Mouse (Mus musculus) lung, adult 2 months (tissue): ENCODE data around the gene Tmem63c. TPM values are rescaled to one million over a fixed set of nuclear protein-coding genes. Genes with fewer than 3 reads are reported as not detected.

Experiments
- DNase-seq: peaks from one replicate; pipeline ENCODE4 v3.0.0; 2022
- H3K4me1 ChIP-seq: fragments of 200-500 bp; 2 replicates; pipeline ENCODE4 v1.6.1; 2011; ENCODE audit warnings: low read length; ENCODE audit not compliant: control insufficient read depth, insufficient read depth
- H3K4me3 ChIP-seq: fragments of 200-500 bp; replicated peaks from 2 replicates; pipeline ENCODE3; 2011; ENCODE audit warnings: low read depth, mild to moderate bottlenecking, control low read depth, low read length; ENCODE audit errors: extremely low read depth
- CTCF ChIP-seq: fragments of 200-500 bp; IDR thresholded peaks from 2 replicates; pipeline ENCODE4 v1.5.1; 2011; ENCODE audit warnings: mild to moderate bottlenecking, low read length, control low read depth; ENCODE audit not compliant: insufficient read depth
- POLR2A ChIP-seq: fragments of 200-500 bp; IDR thresholded peaks from 2 replicates; pipeline ENCODE4 v1.6.1; 2011; ENCODE audit warnings: low read depth, mild to moderate bottlenecking, control low read depth, low read length, borderline replicate concordance; ENCODE audit errors: extremely low read depth
- WGBS: fragments of 180-500 bp; shearing (Covaris S2); methylation state at CpG from one replicate; pipeline ENCODE4 v1.1.7; 2018; 5-methylcytosine and 5-hydroxymethylcytosine counted together
- polyA plus RNA-seq: library from polyadenylated mRNA; depleted of rRNA; stranded (reverse); fragments of >200 nt; gene quantifications from 2 replicates; pipeline ENCODE4 v1.2.3, GENCODE M21; 2012

Gene Tmem63c
- polyA plus RNA-seq, 1 experiment, result 0.22 TPM

DNA sequence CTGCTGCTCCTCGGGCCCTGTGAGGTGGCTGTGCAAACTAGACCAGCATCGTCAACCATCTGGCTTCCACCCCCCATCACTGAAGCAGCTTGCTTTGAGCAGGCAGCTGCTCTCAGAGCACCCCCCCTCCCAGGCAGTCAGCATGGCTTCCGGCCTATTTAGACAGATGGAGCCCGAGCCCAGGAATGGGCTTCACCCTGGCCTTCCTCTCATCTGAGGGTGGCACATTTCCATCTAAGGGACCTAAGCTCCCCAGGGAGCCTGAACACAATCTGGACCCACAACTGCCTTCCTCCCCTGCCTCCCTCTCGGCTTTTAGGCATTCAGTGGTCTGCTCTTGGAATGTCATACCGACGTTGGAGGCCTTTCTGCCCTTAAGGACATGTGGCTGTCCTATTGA is 22.1 kb downstream of the Tmem63c start:
- 70% methylated on average over 7 of the region's 7 CpGs for WGBS
- no peaks in the 10 kb centered on the region for H3K4me1 ChIP-seq
- DNase-seq, result no peak
- no peak overlapping the region for H3K4me3 ChIP-seq
- TF ChIP-seq POLR2A (no peak), CTCF (no peak)

DNA sequence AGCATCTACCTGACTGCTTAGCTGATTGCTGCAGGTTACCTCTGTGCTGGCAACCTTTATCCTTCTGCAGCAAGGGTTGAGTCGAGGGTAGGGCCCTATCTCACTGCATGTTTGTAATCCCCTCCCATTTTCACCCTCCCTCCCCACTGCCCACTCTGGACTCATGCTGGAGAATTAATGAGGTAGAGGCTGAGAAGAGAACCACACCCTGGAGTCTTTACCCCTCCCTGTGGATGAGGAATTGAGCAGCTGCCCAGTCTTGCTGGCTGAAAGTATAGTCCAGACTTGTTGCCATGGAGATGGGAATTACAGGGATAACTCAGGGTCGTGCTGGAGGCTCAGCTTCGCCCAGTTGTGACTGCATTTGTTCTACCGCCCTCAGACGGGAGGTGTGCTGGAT is 23.6 kb downstream of the Tmem63c start:
- H3K4me3 ChIP-seq, result no peak overlapping the region
- DNase-seq, result no peak
- no peaks in the 10 kb centered on the region for H3K4me1 ChIP-seq
- WGBS, result 20% methylated on average over 5 of the region's 5 CpGs
- TF ChIP-seq POLR2A (no peak), CTCF (no peak)

DNA sequence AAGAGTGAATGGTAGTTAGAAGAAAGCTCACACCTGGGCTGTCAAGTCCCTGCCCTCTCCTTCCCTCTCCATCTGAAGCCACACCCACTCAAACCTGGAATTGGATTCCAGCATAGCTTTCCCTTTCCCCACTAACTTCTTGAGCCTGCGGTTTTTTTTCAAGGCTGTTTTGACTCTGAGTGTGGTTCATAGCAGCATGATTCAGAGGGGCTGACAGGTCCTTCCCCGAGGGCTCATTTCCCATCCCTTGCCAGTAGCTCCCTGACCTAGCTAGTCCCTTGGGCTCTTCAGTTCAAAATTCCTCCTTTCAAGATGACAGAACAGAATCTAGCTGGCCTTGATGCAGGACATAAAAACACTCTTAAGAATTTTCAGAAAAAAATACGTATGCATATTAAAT is 26.4 kb downstream of the Tmem63c start:
- no peak overlapping the region for H3K4me3 ChIP-seq
- DNase-seq, result no peak
- H3K4me1 ChIP-seq, result no peaks in the 10 kb centered on the region
- 39% methylated on average over 3 of the region's 3 CpGs for WGBS
- TF ChIP-seq CTCF (no peak), POLR2A (no peak)

DNA sequence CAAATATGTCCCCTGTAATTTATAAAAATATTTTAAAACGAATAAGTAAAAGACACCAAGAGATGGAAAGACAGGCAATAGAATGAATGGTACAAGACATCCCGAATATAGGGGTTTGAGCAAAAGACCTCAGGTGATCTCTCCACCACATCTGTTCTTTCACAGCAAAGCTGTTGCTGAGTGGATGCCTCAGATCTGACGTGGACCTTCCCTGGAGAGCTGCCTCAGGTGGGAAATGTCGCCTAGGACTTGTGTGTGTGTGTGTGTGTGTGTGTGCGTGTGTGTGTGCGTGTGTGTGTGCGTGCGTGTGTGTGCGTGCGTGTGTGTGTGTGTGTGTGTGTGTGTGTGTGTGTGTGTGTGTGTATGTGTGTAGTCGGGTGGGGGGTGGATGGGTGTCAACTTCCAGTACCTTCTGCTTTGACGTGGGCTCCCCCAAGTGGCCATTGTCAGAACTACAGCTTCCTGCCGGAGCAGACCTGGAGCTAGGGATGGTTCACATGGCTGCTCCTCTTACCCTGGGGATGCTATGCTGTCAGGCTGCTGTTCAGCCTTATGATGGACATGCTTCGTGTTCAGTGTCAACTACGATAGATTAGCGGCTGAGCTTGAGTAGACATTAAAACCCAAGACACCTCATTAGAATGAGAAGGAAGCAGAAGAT is 31.7 kb downstream of the Tmem63c start:
- TF ChIP-seq POLR2A, result no peak
- peak; percentile 95 for TF ChIP-seq CTCF
- WGBS, result 28% methylated on average over 11 of the region's 16 CpGs
- no peak overlapping the region for H3K4me3 ChIP-seq
- DNase-seq, result peak; percentile 81
- H3K4me1 ChIP-seq, result no peaks in the 10 kb centered on the region

DNA sequence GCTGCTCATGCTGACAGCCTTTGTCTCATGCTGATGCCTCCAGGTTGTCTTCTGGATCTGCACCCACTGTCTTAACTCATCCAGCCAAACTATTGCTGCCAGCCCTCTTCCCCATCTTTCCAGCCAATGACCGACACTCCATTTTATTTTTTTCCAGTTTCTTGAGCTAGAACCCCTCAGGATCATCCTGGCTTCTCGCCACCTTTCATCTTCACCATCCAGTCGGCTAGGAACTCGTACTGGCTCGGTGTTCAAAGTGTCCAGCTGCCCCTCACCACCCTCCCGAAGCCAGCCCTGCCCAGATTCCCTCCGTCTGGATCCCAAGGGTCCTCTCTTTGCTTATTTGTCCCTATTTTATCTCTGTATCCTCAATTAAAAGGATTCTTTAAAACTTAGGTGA is 33.7 kb downstream of the Tmem63c start:
- 62% methylated on average over 7 of the region's 7 CpGs for WGBS
- H3K4me3 ChIP-seq, result no peak overlapping the region
- TF ChIP-seq CTCF (no peak), POLR2A (no peak)
- H3K4me1 ChIP-seq, result no peaks in the 10 kb centered on the region
- DNase-seq, result no peak

DNA sequence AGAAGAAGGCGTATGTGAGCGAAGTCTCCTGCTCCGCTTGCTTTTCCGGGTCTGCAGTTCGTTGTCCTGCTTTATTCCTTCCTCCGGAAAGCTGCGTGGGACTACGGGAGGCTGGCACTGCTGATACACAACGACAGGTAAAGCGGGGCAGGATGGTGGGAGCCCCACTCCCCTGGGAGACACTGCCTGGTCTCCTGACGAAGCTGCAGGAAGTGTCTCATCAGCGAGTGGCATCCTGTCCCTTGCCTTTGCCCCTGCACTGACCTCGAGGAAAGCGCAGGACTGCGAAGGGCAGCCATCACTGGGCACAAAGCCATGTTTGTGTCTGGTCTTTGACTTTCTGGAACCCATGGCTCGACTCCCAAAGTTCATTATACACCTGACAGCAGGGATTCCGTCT is 35.9 kb downstream of the Tmem63c start:
- TF ChIP-seq CTCF (no peak), POLR2A (no peak)
- Histone ChIP-seq H3K4me1 (no peaks in the 10 kb centered on the region), H3K4me3 (no peak overlapping the region)
- DNase-seq, result no peak
- 49% methylated on average over 17 of the region's 17 CpGs for WGBS

DNA sequence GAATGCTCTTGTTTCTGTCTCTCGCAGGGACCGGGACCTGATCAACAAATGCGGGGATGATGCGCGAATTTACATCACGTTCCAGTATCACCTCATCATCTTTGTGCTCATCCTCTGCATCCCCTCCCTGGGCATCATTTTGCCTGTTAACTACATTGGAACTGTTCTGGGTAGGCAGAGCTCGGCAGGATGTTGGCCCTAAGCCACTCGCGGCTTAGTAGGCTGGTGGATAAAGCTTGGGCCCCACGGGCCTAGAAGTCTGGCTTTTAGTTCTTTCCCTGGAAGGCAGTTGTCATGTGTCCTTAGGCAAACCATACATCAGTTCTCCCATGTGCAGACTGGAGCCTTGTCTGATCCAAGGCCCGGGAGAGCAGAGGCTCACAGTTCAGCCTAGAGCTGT is 44.3 kb downstream of the Tmem63c start:
- no peak overlapping the region for H3K4me3 ChIP-seq
- no peak for DNase-seq
- TF ChIP-seq POLR2A, result no peak
- no peak for TF ChIP-seq CTCF
- no peaks in the 10 kb centered on the region for H3K4me1 ChIP-seq
- 84% methylated on average over 11 of the region's 11 CpGs for WGBS

DNA sequence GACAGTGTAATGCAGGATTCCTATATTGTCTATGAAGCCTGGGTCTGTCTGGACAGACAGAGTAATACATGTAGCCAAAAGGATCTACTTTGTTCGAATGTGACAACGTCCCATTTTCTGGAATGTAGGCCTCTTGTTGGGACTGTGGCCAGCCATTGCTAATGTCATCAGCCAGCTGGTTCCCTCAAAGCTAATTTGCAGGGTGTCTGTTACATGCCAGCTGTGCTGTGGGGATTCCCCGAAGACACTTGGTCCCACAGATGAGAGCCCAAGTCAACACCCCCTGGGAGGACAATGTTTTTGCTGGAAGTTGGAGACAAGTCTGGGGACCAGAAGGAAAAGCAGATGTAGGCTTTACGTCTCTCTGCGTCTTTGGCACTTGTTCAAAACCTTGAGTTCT is 45.3 kb downstream of the Tmem63c start:
- DNase-seq, result no peak
- H3K4me1 ChIP-seq, result no peaks in the 10 kb centered on the region
- TF ChIP-seq CTCF (no peak), POLR2A (no peak)
- H3K4me3 ChIP-seq, result no peak overlapping the region
- 73% methylated on average over 5 of the region's 5 CpGs for WGBS

DNA sequence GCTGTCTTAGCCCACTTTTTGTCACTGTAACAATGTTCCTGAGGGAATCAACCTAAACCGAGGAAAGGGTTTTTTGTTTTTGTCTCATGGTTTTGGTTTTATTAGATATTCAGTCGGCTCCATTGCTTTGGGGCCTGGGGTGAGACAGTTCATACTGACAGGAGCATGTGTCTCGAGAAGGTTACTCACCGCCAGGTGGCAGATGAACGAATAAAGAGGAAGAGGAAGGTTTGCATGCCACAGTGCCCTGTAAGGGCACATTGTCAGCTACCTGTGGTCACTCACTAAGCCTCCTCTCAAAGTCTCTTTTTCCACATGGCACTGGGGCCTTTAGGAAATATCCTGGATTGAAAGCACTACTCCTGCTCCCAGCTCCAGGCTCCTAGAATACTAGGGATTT is 49.4 kb downstream of the Tmem63c start:
- DNase-seq, result no peak
- Histone ChIP-seq H3K4me3 (no peak overlapping the region), H3K4me1 (no peaks in the 10 kb centered on the region)
- TF ChIP-seq CTCF (no peak), POLR2A (no peak)
- WGBS, result 56% methylated on average over 5 of the region's 5 CpGs

DNA sequence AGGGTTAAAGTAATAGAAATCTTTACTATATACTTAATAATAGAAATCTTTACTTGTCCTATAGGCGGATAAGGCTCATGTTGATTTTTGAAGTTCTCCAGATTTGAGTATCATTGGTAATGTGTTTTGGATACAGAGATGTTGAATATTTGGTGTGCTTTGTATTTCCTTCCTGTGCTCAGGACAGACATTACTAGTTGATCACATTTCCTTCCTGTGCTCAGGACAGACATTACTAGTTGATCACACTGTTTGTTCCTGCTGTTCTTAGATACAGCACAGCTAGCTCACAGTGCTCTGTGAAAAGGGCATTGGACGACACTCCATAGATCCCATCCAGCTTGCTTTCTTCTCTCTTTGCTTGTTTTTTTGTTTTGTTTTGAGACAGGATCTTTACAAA is 55.5 kb downstream of the Tmem63c start:
- Histone ChIP-seq H3K4me1 (no peaks in the 10 kb centered on the region), H3K4me3 (no peak overlapping the region)
- DNase-seq, result no peak
- 85% methylated on average over 2 of the region's 2 CpGs for WGBS
- TF ChIP-seq CTCF (no peak), POLR2A (no peak)
